Mouse (Mus musculus): ENCODE measurements at regions not wholly inside any gene's neighbourhood (a gene's known extent, or its start where the extent isn't known, plus 50 kb on each side); places are given as distances from the start of the nearest gene placed in this dataset.

DNA sequence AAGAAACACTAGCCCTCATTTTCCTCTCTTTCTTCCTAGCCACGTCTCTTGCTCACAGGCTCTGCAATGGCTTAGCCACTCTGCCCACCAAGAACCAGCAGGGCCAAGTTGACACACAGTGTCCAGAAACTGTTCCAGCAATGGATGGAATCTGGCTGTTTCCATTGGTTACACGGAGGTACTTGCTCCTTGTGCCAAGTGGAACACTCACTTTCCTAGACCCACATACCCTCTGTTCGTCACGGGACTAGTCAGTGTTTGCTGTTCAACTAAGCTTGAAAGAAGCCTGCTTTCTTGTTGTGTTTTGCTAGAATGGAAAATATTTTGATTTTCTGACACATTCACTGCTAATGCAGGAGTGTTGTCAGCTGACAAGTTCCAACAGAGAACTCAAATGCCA is 575.7 kb upstream of the Gulo start:
- DNase-seq (ENCODE audit: extremely low read depth, low read depth): no peak

DNA sequence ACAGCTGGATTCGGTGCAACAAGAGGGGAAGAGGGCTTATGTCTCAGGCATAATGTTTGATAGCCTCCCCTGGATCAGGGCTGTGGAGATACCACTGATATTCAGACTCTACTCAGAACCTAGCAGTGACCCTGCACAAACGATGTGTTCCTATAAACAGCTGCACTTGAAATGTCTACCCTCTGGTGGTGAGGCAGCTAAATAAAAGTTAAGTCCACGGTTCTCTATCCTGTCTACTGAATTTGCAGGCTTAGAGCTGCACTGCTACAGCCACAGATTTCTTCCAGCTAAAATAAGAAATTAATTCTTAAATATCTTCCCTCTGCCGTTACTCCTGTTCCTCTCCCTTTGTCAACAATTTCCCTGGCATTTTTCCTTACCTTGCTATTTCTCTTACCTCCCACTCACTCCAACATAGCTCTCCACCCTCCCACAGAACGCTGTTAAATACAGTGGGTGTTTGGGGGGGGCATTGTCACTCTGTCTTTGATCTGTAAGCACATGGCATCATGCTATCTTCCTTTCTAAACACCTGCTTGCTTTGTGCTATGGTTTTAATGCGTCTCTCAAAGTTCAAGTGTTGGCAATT is 571.0 kb upstream of the Gulo start:
- no peak for DNase-seq (ENCODE audit: extremely low read depth, low read depth)

- DNase-seq (ENCODE audit: extremely low read depth, low read depth): no peak
Observed at GRCm38 (mm10) chr14:66566600-66566999, 557.6 kb upstream of the Gulo start.

DNA sequence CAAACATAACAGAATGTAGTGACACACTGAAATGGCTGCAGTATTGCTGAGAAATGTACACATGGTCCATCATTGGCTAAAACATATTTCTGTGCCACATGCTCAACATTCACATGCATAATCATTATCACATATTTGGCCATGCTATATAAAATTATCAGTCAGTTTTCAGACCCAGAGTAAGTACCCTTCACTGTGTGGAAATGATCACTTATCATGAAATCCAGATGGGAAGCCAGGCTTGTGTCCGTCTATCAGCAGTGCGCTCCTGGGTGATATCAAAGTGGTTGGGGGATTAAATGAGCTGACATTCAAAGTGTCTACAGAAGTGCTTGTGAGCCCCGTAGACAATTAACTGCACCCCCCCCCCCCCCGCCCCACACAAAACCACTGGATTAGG is 553.7 kb upstream of the Gulo start:
- no peak for DNase-seq (ENCODE audit: extremely low read depth, low read depth)

DNA sequence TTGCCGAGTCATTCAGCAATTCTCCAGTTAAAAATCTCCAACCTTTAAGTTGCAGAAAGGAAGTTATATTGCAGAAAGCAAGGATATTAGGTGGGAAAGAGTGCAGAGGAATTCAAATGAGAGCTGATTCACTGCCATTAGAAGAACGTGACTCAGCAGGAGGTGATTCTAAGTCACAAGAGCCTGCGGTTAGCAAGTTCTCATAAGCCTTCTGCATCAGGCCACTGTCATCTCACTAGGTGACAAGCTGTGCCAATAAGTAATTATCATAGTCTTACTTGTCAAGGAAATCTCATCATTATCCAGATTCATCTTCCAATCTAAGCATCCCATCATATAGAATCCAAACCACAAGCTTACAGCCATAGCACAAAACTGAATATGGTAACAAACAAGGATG is 552.7 kb upstream of the Gulo start:
- peak; percentile 6 for DNase-seq (ENCODE audit: extremely low read depth, low read depth)

GRCm38 (mm10) chr14:66561042-66561590 is 552.1 kb upstream of the Gulo start:
- no peak for DNase-seq (ENCODE audit: extremely low read depth, low read depth)

DNA sequence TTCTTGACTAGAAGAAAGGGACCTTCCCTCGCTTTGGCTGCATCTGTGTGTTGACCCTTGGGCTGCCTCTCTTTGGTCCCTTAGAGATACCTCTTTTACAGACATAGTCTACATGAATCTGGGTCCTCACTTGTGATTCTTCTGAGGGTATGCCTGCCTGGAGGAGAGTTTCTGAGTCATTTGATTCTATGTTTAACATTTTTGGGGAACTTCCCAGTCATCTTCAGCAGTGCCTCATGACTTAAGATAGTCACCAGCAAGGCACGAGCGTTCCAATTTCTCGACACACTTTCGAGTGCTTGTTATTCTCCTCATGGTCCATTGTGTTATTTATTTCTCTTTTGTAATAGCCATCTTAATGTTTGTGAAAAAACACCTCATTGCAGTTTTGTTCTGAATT is 549.4 kb upstream of the Gulo start:
- no peak for DNase-seq (ENCODE audit: extremely low read depth, low read depth)

DNA sequence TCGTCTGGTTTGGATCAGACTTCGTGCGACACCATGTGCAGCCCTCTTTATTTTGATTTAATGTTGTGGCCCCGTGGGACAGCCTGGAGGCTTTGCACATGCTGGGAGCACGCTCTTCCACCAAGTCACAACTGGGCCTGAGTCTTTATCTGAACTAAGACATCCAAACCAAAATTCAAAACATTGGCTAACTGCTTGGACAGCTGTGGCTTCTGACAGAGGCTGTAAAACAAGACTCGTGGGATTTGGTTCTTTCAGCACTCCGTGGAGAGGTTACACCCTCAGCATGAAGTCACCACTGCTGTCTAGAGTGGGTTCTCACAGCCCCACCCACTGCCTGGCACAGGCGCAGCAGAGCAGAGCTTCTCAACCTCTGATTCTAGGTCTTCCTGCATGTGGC is 548.6 kb upstream of the Gulo start:
- no peak for DNase-seq (ENCODE audit: extremely low read depth, low read depth)

DNA sequence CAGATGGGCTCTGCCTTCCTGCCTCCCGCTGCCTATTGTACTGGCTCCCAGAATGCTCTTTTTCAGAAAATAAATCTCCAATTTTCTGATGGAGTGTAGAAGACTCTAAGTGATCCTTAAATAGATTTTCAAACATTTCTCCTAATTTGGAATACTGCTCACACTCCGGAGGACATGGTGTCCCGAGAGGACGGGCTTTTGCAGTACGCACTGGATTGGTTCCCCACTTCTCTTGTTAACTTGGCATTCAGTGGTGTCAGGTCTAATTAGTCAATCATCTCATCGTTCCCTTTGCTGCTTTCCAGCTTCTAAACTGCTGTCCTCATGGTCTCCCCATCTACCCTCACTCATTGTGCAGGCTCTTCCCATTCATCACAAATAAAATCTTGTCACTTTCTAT is 529.5 kb upstream of the Gulo start:
- DNase-seq (ENCODE audit: extremely low read depth, low read depth): no peak

GRCm38 (mm10) chr14:66534671-66535070 is 525.7 kb upstream of the Gulo start:
- DNase-seq (ENCODE audit: extremely low read depth, low read depth): no peak

DNA sequence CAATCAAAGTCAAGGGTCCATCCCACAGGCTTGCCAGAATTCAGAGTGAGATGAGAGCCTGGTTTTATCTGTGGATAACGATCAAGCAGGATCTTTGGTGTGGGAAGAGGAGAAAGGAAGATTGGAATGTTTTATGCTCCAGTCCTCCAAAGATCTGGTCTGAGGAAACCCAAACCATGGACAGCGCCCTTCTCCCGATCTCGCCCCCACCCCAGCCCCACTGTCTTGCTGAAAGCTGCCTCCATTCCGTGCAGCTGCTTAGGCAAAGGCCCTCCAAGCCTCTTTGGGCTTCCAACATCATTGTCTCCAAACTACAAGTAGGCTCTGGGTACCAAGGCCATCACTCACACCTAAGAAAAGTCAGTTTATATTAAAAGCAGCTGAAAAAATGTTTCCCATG is 519.1 kb upstream of the Gulo start:
- no peak for DNase-seq (ENCODE audit: extremely low read depth, low read depth)

DNA sequence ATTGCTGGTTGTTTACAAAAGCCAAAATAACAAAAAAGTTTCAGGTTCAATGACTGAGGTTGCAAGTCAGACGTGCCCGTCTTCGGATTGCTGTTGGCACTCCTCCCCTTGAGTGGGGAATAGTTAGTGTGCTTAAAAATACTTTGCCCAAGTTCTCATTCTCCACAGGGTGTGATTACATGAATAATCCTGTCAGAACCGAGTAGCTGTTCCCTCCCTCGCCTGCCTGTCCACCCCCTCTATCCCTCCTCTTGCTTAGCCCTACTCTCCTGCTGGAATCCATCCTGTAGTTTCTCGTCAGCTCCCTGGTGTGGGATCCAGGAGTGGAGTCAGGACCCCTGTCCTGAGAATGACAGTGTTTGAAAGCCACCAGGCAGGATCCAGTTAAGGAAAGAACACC is 518.1 kb upstream of the Gulo start:
- DNase-seq (ENCODE audit: extremely low read depth, low read depth): no peak

- DNase-seq (ENCODE audit: extremely low read depth, low read depth): no peak
Observed at GRCm38 (mm10) chr14:66522856-66523400, 513.9 kb upstream of the Gulo start.

- no peak for DNase-seq (ENCODE audit: extremely low read depth, low read depth)
Observed at GRCm38 (mm10) chr14:66521836-66522629, 513.0 kb upstream of the Gulo start.

- no peak for DNase-seq (ENCODE audit: extremely low read depth, low read depth)
Observed at GRCm38 (mm10) chr14:66516770-66517169, 507.8 kb upstream of the Gulo start.

- no peak for DNase-seq (ENCODE audit: extremely low read depth, low read depth)
Observed at GRCm38 (mm10) chr14:66510750-66511149, 501.7 kb upstream of the Gulo start.

DNA sequence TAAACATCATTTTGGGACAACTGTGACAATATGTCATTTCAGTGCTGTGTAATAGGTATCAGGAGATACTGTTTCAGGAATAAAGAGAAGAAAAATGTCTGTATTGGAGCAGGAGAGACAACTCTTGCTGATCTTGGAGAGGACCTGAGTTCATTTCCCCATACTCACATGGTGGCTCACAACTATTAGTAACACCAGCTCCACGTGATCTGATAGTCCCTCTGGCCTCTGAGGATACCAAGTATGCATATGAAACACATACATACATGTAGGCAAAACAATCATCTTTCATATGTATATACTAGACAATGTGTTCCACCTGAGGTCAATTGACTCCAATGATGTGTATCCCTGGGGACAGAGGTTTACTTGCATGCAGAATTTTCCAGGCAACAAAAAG is 501.2 kb upstream of the Gulo start:
- DNase-seq (ENCODE audit: extremely low read depth, low read depth): no peak

DNA sequence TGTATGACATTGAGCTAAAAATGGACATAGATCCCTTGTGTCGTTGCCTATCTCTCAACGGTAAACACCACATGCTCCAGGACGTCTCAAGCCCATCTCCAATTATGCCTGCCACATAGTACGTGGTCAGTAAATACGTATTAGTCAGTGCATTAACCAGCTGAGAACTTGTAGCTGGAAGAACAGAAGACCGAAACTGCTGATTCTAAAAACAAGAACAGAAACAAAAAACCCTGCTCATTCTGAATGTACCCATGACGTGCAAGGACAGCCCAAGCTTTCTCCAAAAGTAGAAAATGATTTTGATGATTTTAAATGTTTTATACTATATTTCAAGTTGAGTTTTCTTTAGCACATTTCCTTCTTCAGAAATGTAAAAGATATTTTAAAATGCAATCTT is 500.7 kb upstream of the Gulo start:
- no peak for DNase-seq (ENCODE audit: extremely low read depth, low read depth)

DNA sequence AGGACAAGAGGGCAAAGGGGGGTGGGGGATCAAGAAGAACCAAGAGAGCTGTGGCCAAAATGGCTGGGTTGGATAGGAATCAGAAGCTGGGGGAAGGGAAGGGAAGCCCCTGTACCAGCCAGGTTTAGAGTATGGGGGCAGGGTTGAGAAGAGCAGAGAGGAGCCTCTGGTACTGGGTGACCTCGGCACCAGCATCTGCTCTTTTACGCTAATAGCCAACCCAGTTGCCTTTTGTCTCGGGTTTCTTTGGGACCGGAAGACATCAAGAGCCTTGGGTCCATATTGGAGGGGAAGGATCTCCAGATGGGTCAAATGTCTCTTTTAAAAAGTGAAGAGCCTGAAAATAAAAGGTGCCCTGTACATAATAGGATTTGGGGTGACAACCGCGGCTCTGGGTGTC is 493.0 kb upstream of the Gulo start:
- DNase-seq (ENCODE audit: extremely low read depth, low read depth): no peak

- no peak for DNase-seq (ENCODE audit: extremely low read depth, low read depth)
Observed at GRCm38 (mm10) chr14:66499896-66500295, 490.9 kb upstream of the Gulo start.

DNA sequence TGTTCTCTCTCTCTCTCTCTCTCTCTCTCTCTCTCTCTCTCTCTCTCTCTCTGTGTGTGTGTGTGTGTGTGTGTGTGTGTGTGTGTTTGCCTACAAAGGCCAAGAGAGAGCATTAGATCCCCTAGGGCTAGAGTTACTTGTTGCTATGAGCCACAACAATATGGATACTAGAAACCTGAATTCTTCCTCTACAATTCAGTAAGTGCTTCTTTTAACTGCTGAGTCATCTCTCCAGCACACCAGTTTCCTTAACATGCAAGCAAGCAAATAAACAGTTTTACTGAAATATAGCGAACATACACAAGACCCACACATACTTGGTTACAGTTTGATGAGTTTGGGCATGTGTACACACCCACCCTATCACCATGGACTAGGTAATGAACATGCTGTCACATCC is 486.1 kb upstream of the Gulo start:
- peak; percentile 2 for DNase-seq (ENCODE audit: extremely low read depth, low read depth)

DNA sequence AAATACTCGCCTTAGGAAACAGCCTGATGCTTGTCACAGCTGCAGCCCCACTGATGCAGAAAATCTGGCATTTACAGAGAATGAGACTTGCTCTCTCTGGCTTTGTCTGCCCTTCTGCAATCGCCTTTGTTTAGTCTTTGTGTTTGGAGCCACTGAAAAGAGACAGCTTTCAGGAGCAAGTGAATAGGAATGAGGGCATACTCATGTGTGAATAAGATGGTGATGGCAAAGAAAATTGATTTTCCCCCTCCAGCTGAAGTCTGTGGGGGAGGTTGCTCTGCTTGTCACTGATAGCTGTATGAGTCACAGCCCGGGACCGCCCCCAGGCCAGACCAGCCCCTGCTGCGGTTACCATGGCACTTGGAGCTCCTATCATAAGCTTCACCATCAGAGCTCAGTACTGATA is 485.5 kb upstream of the Gulo start:
- DNase-seq (ENCODE audit: extremely low read depth, low read depth): peak; percentile 14

GRCm38 (mm10) chr14:66493691-66494121 is 484.7 kb upstream of the Gulo start:
- DNase-seq (ENCODE audit: extremely low read depth, low read depth): no peak
